Mouse (Mus musculus) thymus, adult 18-20 months (tissue): ENCODE measurements around the gene Rbm25.
"Not testable (repeated sequence)": the region's sequence is repeated elsewhere in the genome, so short reads cannot be mapped to it uniquely, and the experiment has no call there.

Source experiments
- DNase-seq, 2 experiments: peaks; one replicate each; pipeline ENCODE4 v3.0.0; 2022; ENCODE audit warnings: mixed read lengths in 2 of 2

Rbm25 gene

GRCm38 (mm10) chr12:83630936-83631335 lies at the start of gene Rbm25:
Gene Rbm25, plus strand, starts transcription at chr12:83631236.
- not testable (repeated sequence) for DNase-seq

DNA sequence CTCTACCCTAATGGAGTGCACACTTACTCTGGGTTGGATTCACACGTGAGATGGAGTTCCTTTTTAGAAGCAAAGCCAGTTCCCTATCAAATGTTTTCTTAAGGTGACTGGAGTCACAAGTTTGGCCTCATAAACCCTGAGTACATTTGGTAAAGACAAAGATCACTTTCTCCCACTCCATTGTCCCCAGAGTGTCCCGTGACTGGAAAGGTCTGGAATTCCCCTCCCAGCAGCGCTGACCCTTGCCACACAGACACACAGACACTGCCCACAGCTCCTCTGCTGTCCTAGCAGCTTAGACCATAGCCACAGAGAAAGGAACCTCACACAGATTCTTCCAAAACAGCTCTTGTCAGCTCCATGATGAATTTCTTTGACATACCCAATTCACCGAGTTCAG lies 48.9 kb upstream of the Rbm25 start:
- DNase-seq = no peak

- no peak for DNase-seq
These were observed 48.3 kb upstream of the Rbm25 start for GRCm38 (mm10) chr12:83582747-83583146.

DNA sequence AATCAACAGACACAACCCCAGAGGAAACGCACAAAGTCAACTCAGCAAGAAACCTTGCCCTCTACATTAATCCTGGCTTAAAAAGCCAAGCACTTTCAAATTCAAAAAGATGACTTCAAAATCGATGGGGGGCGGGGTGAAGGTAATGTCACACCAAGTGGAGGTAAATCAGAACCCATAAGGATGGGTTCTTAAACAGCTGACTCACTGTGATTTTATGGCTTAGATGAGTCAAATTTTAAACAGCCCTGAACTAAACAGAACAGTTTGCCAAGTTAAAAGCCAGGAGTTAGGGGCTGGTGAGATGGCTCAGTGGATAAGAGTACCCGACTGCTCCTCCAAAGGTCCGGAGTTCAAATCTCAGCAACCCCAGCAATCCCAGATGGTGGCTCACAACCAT lies 44.4 kb upstream of the Rbm25 start:
- no peak for DNase-seq

DNA sequence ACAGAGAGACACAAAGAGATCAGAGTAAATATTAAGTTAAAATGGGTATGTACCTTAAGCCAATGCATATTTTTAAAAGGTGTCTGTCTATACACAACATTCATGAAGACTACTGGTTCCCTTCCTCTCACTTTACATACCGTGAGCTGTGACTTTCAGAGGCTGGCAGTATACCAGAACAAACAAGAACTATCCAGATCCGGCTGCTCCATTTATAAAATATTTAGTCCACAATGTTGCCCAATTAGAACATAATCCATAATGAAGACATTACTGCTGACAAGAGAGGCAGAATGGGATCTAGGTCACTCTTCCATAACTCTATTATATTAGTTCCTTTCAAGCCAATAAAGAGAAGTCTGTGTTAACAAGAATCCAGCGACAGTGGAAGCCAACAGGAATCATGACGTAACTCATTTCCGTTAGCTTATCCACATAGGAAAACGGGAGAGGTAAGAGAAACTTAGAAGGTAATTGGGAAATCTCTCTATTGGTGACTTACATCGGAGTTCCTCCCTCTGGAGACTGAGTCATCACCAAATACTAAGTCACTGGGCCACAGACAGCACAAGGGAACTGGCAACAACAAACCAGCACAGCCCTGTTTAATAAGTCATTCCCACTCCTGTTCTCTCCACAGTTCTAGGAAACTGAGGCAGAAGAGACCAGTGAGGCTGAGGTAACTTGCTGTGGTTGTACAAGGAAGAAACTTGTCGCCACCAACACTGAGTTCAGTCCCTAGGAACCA lies 39.1 kb upstream of the Rbm25 start:
- no peak for DNase-seq

GRCm38 (mm10) chr12:83594454-83595040 lies 36.5 kb upstream of the Rbm25 start:
- no peak for DNase-seq

DNA sequence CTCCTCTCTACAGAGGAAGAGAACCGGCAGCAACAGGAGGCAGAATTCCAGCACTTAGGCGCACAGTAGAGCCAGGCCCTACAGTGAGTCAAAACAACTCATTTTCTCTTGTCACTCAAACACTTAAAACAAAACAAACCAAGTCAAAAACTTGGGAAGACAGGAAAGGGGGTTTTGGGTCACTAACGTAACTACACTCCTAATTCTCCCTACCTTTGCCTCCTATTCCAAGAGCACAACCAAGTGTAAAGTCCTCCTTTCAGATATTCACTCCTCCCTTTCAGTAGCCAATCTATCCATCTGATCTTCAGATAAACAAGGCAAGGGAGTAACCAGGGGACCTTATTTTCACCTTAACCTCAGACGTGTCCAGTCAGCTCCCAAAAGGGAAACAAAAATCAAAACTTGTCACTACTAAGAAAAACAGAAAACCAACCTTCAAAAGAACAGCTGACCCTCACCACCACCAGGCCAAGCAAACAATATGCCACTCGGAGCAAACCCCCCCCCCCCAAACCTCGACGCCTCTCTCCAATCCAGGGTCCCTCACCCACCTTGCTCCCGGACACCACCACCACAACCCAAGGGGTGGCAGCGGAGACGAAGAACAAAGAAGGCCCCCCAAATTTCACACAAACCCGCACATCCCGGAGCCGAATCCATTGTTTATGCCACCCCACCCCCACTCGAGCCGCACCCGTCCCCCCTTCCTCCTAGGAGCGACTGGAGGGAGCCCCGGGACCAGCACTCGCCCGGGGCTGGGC lies 34.7 kb upstream of the Rbm25 start:
- no peak for DNase-seq

DNA sequence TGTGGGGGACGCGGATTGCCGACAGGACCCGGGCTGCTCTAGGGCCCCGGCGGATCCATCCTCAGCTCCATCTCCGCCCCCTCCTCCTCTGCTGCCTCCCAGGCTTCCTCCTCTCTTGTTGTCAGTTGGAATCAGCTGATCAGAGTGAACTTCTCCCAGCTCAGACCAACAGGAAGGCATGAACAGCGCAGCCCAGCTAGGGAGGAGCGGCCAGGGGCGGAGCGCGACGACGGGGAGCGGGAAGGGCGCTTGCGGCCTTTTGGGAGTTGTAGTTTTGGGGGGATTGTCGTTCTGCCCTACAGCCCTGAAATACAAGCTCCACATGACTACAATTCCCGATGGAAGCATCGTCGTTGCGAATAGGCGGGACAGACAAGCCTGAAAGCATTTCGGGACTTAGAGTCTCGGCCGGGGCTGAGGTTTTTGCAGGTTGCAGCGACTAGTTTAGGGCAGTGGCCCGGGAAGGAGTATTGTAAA lies 34.0 kb upstream of the Rbm25 start, which contains the start of gene Zfyve1:
Gene Zfyve1 (minus strand): TSS at position 198 of the 477 bp plus-strand sequence.
- DNase-seq = peak; percentile 90 to 92

- DNase-seq = no peak
These were observed 33.2 kb upstream of the Rbm25 start for GRCm38 (mm10) chr12:83597881-83598280.

GRCm38 (mm10) chr12:83602285-83602684 lies 28.8 kb upstream of the Rbm25 start:
- no peak for DNase-seq

DNA sequence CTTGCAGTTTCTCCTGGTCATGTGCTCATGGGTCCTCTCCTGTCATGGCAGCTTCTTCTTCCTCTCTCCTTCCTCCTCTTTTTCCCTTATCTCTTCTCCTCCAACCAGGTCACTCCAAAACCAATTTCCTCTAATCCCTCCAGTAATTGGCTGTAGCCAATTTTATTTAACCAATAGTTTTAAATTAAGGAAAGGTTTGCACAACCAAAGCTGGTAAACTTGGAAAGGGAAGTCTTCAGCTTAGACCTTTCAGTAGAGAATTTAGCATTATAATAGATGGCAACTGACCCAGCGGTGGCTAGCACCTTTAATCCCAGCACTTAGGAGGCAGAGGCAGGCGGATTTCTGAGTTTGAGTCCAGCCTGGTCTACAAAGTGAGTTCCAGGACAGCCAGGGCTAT lies 24.6 kb upstream of the Rbm25 start:
- DNase-seq = not testable (repeated sequence)

GRCm38 (mm10) chr12:83617261-83617660 lies 13.8 kb upstream of the Rbm25 start:
- DNase-seq = no peak

DNA sequence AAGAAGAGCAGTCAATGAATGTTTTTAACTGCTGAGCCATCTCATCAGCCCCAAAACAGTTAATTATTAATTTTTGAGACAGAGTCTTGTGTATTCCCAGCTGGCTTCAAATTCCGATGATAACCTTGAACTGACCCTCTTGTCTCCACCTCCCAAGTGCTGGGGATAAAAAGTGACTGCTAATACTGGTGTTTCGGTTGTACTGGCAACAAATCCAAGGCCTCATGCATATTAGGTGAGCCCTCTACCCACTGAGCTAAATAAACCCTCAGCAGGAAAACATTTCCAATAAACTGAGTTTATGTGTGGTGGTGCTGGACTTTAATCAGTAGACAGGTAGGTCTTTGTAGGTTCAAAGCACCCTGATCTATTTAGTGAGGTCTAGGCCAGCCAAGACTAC lies 12.1 kb upstream of the Rbm25 start:
- DNase-seq = no peak

GRCm38 (mm10) chr12:83620694-83621093 lies 10.3 kb upstream of the Rbm25 start:
- not testable (repeated sequence) for DNase-seq

DNA sequence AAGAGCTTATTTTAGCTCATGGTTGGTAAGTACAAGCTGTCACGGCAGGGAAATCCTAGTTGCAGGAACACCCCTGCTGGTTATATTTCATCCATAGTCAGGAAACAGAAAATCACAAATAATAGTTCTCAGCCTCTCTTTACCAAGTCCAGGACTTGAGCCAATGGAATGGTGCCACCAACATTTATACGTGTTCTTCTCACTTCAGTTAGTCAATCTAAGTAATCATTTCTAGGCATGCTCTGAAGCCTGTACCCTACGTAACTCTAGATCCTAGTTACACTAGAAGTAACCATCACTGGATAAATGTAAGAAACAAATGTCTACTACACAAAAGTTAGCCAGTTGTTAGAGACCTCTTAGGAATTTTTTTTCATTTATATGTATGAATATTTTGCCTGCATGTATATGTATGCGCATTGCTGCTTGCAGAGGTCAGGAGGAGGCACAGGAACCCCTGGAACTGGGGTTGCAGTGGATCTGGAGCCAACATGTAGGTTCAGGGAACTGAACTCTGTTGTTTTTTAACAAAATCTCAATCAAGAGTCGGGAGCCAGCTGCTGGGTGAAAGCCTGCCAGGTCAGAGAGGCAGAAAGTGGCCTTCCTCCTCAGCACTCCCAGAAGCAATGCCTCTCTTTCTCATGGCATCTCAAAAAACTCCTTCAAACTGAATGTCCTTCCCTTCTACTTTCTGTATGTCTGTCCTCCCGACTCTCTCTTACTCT lies 8.8 kb upstream of the Rbm25 start:
- no peak for DNase-seq

GRCm38 (mm10) chr12:83624321-83624720 lies 6.7 kb upstream of the Rbm25 start:
- DNase-seq = no peak

DNA sequence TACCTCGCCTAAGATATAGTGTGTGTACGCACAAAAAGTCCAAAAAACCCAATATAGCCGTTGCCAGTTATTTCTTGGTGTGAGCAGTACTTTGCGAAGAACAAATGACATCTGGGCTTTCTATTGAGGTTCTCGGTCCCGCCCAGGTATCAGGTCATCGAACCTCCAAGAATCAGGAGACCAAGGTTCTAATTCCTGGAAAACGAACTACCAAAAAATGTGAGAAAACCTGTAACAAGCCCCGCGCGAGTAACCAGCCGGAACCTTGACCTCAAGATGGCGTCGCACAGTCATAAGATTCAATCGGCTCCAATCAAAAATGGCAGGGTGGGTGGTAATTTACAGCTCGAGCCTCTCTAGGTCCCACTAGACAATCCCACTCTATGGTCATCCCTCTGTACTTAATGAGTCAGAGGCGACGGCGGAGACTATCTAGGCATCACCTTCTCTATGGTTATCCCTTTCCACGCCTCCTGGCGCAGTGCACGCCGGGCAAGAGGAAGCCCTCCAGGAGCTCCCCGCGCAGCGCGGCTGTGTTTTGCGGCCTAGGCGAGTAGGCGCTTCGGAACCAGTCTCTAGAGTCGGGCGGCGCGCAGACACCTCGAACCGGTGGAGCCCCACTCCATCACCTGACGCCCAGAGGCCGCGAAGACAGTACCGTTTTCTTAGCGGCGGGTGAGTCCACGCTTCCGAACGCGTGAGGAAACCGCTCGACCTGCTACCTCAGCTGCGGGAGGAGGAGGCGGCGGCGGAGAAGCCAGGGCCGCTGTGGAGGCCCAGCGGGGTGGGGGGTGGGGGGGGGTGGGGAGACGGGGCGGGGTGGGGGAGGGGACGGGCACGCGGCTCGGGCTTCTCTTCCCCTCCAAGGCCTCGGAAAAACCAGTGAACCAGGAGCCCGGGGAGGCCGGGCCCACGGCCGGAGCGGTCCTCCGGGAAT lies 975 bp downstream of the Rbm25 start:
- peak; percentile 93 to 96 for DNase-seq

GRCm38 (mm10) chr12:83632680-83633025 lies 1.6 kb downstream of the Rbm25 start:
- DNase-seq = peak; percentile 34 to 38

DNA sequence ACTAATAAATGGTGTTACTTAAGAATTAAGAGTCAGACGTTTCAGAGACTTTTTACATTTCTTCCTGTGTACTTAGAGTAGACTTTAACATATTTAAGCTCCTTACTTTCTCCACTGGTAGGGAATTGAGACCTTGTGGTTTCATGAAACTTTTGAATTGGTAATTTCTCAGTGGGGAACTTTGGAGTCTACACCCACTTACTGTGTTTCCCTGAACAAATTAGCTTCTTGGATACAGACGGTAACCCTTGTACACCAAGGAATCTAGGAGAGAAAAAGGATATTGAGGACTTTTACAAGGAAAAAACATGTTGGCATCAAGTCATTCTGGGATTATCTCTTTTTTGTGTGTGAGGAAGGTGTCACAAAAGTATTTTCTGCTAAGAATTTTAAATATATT lies 2.8 kb downstream of the Rbm25 start:
- DNase-seq = no peak

GRCm38 (mm10) chr12:83641233-83641632 lies 10.2 kb downstream of the Rbm25 start:
- DNase-seq = no peak

GRCm38 (mm10) chr12:83643116-83643515 lies 12.1 kb downstream of the Rbm25 start:
- DNase-seq = no peak

- no peak for DNase-seq
These were observed 19.3 kb downstream of the Rbm25 start for GRCm38 (mm10) chr12:83650346-83650745.
